Mouse (Mus musculus): ENCODE measurements at regions not wholly inside any gene's neighbourhood (a gene's known extent, or its start where the extent isn't known, plus 50 kb on each side); places are given as distances from the start of the nearest gene placed in this dataset.
A peak's percentile ranks its signal among the peaks of the same experiment; 100 is the strongest.

GRCm38 (mm10) chr16:52601068-52601829, 147.4 kb upstream of the Alcam start:
- no peak overlapping the region for H3K4me2 ChIP-seq (ENCODE audit: low read length)
- no peaks in the 10 kb centered on the region for H3K9me3 ChIP-seq (ENCODE audit: control insufficient read depth, low read length)
- H3K4me1 ChIP-seq (replicated peaks; ENCODE audit: control insufficient read depth, insufficient read depth, low read length): peaks cover 4% of the 10 kb centered on the region
- H3K4me3 ChIP-seq (replicated peaks; ENCODE audit: low read length): no peak overlapping the region
- H3K36me3 ChIP-seq (ENCODE audit: control insufficient read depth, insufficient read depth): no peaks in the 10 kb centered on the region
- peak; percentile 94 for ATAC-seq
- H3K9ac ChIP-seq (replicated peaks; ENCODE audit: low read depth, low read length): no peak overlapping the region
- H3K27ac ChIP-seq (ENCODE audit: low read length): no peak overlapping the region
- 0 out of 2 replicates have a peak, but pooled peaks cover 2% of the 10 kb centered on the region for H3K27me3 ChIP-seq (replicated peaks; ENCODE audit: control insufficient read depth, insufficient read depth, low read length)
- 11% methylated on average over 8 of the region's 8 CpGs for WGBS

- Histone ChIP-seq H3K4me3 (replicated peaks; ENCODE audit: low read length) (no peak overlapping the region), H3K27ac (ENCODE audit: low read length) (no peak overlapping the region), H3K9ac (replicated peaks; ENCODE audit: low read depth, low read length) (no peak overlapping the region), H3K9me3 (ENCODE audit: control insufficient read depth, low read length) (no peaks in the 10 kb centered on the region), H3K36me3 (ENCODE audit: control insufficient read depth, insufficient read depth) (no peaks in the 10 kb centered on the region), H3K4me2 (ENCODE audit: low read length) (no peak overlapping the region), H3K27me3 (replicated peaks; ENCODE audit: control insufficient read depth, insufficient read depth, low read length) (0 out of 2 replicates have a peak, but pooled peaks cover 2% of the 10 kb centered on the region), H3K4me1 (replicated peaks; ENCODE audit: control insufficient read depth, insufficient read depth, low read length) (peaks cover 4% of the 10 kb centered on the region)
- WGBS: 81% methylated on average over 1 of the region's 1 CpGs
- no peak for ATAC-seq
Measured at GRCm38 (mm10) chr16:52598232-52598631, 144.4 kb upstream of the Alcam start.

- Histone ChIP-seq H3K9me3 (ENCODE audit: control insufficient read depth, low read length) (no peaks in the 10 kb centered on the region), H3K4me2 (ENCODE audit: low read length) (no peak overlapping the region), H3K9ac (replicated peaks; ENCODE audit: low read depth, low read length) (no peak overlapping the region), H3K4me3 (replicated peaks; ENCODE audit: low read length) (no peak overlapping the region), H3K27me3 (replicated peaks; ENCODE audit: control insufficient read depth, insufficient read depth, low read length) (0 out of 2 replicates have a peak, but pooled peaks cover 2% of the 10 kb centered on the region), H3K27ac (ENCODE audit: low read length) (no peak overlapping the region), H3K4me1 (replicated peaks; ENCODE audit: control insufficient read depth, insufficient read depth, low read length) (peaks cover 4% of the 10 kb centered on the region), H3K36me3 (ENCODE audit: control insufficient read depth, insufficient read depth) (no peaks in the 10 kb centered on the region)
- WGBS: 64% methylated on average over 7 of the region's 7 CpGs
- ATAC-seq: no peak
Measured at GRCm38 (mm10) chr16:52597181-52597580, 143.3 kb upstream of the Alcam start.

GRCm38 (mm10) chr16:52588291-52588781, 134.5 kb upstream of the Alcam start:
- ATAC-seq: peak; percentile 82
- no peak overlapping the region for H3K4me3 ChIP-seq (replicated peaks; ENCODE audit: low read length)
- H3K27ac ChIP-seq (ENCODE audit: low read length): no peak overlapping the region
- H3K4me1 ChIP-seq (replicated peaks; ENCODE audit: control insufficient read depth, insufficient read depth, low read length): peaks cover 2% of the 10 kb centered on the region; the same call in 1 of the 2 replicates
- H3K4me2 ChIP-seq (ENCODE audit: low read length): no peak overlapping the region
- no peaks in the 10 kb centered on the region for H3K9me3 ChIP-seq (ENCODE audit: control insufficient read depth, low read length)
- no peaks in the 10 kb centered on the region for H3K36me3 ChIP-seq (ENCODE audit: control insufficient read depth, insufficient read depth)
- H3K27me3 ChIP-seq (replicated peaks; ENCODE audit: control insufficient read depth, insufficient read depth, low read length): no peaks in the 10 kb centered on the region
- 52% methylated on average over 1 of the region's 1 CpGs for WGBS
- no peak overlapping the region for H3K9ac ChIP-seq (replicated peaks; ENCODE audit: low read depth, low read length)

GRCm38 (mm10) chr16:52569078-52569477, 115.2 kb upstream of the Alcam start:
- no peaks in the 10 kb centered on the region for H3K36me3 ChIP-seq (ENCODE audit: control insufficient read depth, insufficient read depth)
- H3K4me3 ChIP-seq (replicated peaks; ENCODE audit: low read length): no peak overlapping the region
- H3K4me1 ChIP-seq (replicated peaks; ENCODE audit: control insufficient read depth, insufficient read depth, low read length): peaks cover 8% of the 10 kb centered on the region; the same call in 1 of the 2 replicates
- ATAC-seq: peak; percentile 87
- H3K9ac ChIP-seq (replicated peaks; ENCODE audit: low read depth, low read length): no peak overlapping the region
- 38% methylated on average over 2 of the region's 2 CpGs for WGBS
- H3K9me3 ChIP-seq (ENCODE audit: control insufficient read depth, low read length): no peaks in the 10 kb centered on the region
- no peak overlapping the region for H3K27ac ChIP-seq (ENCODE audit: low read length)
- H3K27me3 ChIP-seq (replicated peaks; ENCODE audit: control insufficient read depth, insufficient read depth, low read length): no peaks in the 10 kb centered on the region
- no peak overlapping the region for H3K4me2 ChIP-seq (ENCODE audit: low read length)

GRCm38 (mm10) chr16:52536278-52536677, 82.4 kb upstream of the Alcam start:
- no peak for ATAC-seq
- no peak overlapping the region for H3K4me3 ChIP-seq (replicated peaks; ENCODE audit: low read length)
- no peaks in the 10 kb centered on the region for H3K36me3 ChIP-seq (ENCODE audit: control insufficient read depth, insufficient read depth)
- H3K27me3 ChIP-seq (replicated peaks; ENCODE audit: control insufficient read depth, insufficient read depth, low read length): no peaks in the 10 kb centered on the region
- no peaks in the 10 kb centered on the region for H3K9me3 ChIP-seq (ENCODE audit: control insufficient read depth, low read length)
- no peaks in the 10 kb centered on the region for H3K4me1 ChIP-seq (replicated peaks; ENCODE audit: control insufficient read depth, insufficient read depth, low read length)
- WGBS: 79% methylated on average over 1 of the region's 1 CpGs
- no peak overlapping the region for H3K9ac ChIP-seq (replicated peaks; ENCODE audit: low read depth, low read length)
- no peak overlapping the region for H3K27ac ChIP-seq (ENCODE audit: low read length)
- no peak overlapping the region for H3K4me2 ChIP-seq (ENCODE audit: low read length)

GRCm38 (mm10) chr16:52534601-52535000, 80.7 kb upstream of the Alcam start:
- Histone ChIP-seq H3K36me3 (ENCODE audit: control insufficient read depth, insufficient read depth) (no peaks in the 10 kb centered on the region), H3K27me3 (replicated peaks; ENCODE audit: control insufficient read depth, insufficient read depth, low read length) (no peaks in the 10 kb centered on the region), H3K4me1 (replicated peaks; ENCODE audit: control insufficient read depth, insufficient read depth, low read length) (no peaks in the 10 kb centered on the region), H3K4me2 (ENCODE audit: low read length) (no peak overlapping the region), H3K27ac (ENCODE audit: low read length) (no peak overlapping the region), H3K9ac (replicated peaks; ENCODE audit: low read depth, low read length) (no peak overlapping the region), H3K9me3 (ENCODE audit: control insufficient read depth, low read length) (no peaks in the 10 kb centered on the region), H3K4me3 (replicated peaks; ENCODE audit: low read length) (no peak overlapping the region)
- no peak for ATAC-seq
- 88% methylated on average over 1 of the region's 1 CpGs for WGBS

GRCm38 (mm10) chr16:52532475-52533083, 78.7 kb upstream of the Alcam start:
- Histone ChIP-seq H3K4me2 (ENCODE audit: low read length) (no peak overlapping the region), H3K9ac (replicated peaks; ENCODE audit: low read depth, low read length) (no peak overlapping the region), H3K27ac (ENCODE audit: low read length) (no peak overlapping the region), H3K4me1 (replicated peaks; ENCODE audit: control insufficient read depth, insufficient read depth, low read length) (no peaks in the 10 kb centered on the region), H3K27me3 (replicated peaks; ENCODE audit: control insufficient read depth, insufficient read depth, low read length) (no peaks in the 10 kb centered on the region), H3K36me3 (ENCODE audit: control insufficient read depth, insufficient read depth) (no peaks in the 10 kb centered on the region), H3K9me3 (ENCODE audit: control insufficient read depth, low read length) (no peaks in the 10 kb centered on the region), H3K4me3 (replicated peaks; ENCODE audit: low read length) (no peak overlapping the region)
- ATAC-seq: peak; percentile 61; the same call in 1 of the 2 replicates
- WGBS: 61% methylated on average over 1 of the region's 1 CpGs

GRCm38 (mm10) chr16:52513546-52514409, 59.9 kb upstream of the Alcam start:
- no peak overlapping the region for H3K4me2 ChIP-seq (ENCODE audit: low read length)
- H3K4me1 ChIP-seq (replicated peaks; ENCODE audit: control insufficient read depth, insufficient read depth, low read length): no peaks in the 10 kb centered on the region; the same call in 1 of the 2 replicates
- 86% methylated on average over 5 of the region's 5 CpGs for WGBS
- no peaks in the 10 kb centered on the region for H3K36me3 ChIP-seq (ENCODE audit: control insufficient read depth, insufficient read depth)
- no peak overlapping the region for H3K27ac ChIP-seq (ENCODE audit: low read length)
- H3K4me3 ChIP-seq (replicated peaks; ENCODE audit: low read length): no peak overlapping the region
- H3K9me3 ChIP-seq (ENCODE audit: control insufficient read depth, low read length): no peaks in the 10 kb centered on the region
- H3K27me3 ChIP-seq (replicated peaks; ENCODE audit: control insufficient read depth, insufficient read depth, low read length): no peaks in the 10 kb centered on the region
- no peak overlapping the region for H3K9ac ChIP-seq (replicated peaks; ENCODE audit: low read depth, low read length)
- no peak for ATAC-seq

Measured in forebrain, embryonic 16.5 days (tissue).